Mouse (Mus musculus): ENCODE results near the gene Rasal2.

- TF ChIP-seq MAX (IDR thresholded peaks at IDR 0.05; ENCODE audit: low read length) (no peak), EP300 (IDR thresholded peaks at IDR 0.05; ENCODE audit: low read length) (no peak), CHD2 (IDR thresholded peaks at IDR 0.05; ENCODE audit: low read length) (no peak), HCFC1 (IDR thresholded peaks at IDR 0.05; ENCODE audit: low read depth, low read length) (no peak), POLR2A (IDR thresholded peaks at IDR 0.05; ENCODE audit: low read depth, low read length) (no peak), UBTF (IDR thresholded peaks at IDR 0.05; ENCODE audit: low read depth, low read length) (no peak), JUN (IDR thresholded peaks at IDR 0.05; ENCODE audit: insufficient read depth, low read depth, low read length) (no peak), MAFK (IDR thresholded peaks at IDR 0.05; ENCODE audit: insufficient replicate concordance, low read length) (no peak), RCOR1 (conservative IDR thresholded peaks at IDR 0.05; ENCODE audit: low read depth, low read length) (no peak), KAT2A (IDR thresholded peaks at IDR 0.05; ENCODE audit: insufficient replicate concordance, low read length) (no peak), TCF12 (IDR thresholded peaks at IDR 0.05; ENCODE audit: low read depth, low read length) (no peak), SMC3 (IDR thresholded peaks at IDR 0.05; ENCODE audit: low read depth, low read length) (no peak), MXI1 (IDR thresholded peaks at IDR 0.05; ENCODE audit: low read depth, low read length) (no peak), CTCF (conservative IDR thresholded peaks at IDR 0.05 in 1 of 2, IDR thresholded peaks at IDR 0.05 in 1 of 2; ENCODE audit: low read depth in 2 of 2, low read length in 2 of 2) (no peak)
Observed at GRCm38 (mm10) chr1:157090835-157091234, 321.6 kb downstream of the Rasal2 start.

Measured in CH12.LX (cell line).